Mouse (Mus musculus) liver, postnatal 0 days (tissue): ENCODE results near the gene Serp1.

Experiments
- CTCF ChIP-seq: sonication (generic); IDR thresholded peaks from 2 replicates; pipeline ENCODE4 v1.5.1; 2016; ENCODE audit warnings: antibody characterized with exemption, low read depth
- EP300 ChIP-seq: IDR thresholded peaks from 2 replicates; pipeline ENCODE4 v1.6.1; 2016; ENCODE audit warnings: antibody characterized with exemption, low read depth, mild to moderate bottlenecking

GRCm38 (mm10) chr3:58521361-58521760 is 4.3 kb downstream of the Serp1 start:
- TF ChIP-seq EP300 = no peak
- no peak for TF ChIP-seq CTCF
